Mouse (Mus musculus) stomach, embryonic 16.5 days (tissue): ENCODE measurements around the gene Spin1. TPM values are rescaled to one million over a fixed set of nuclear protein-coding genes. Genes with fewer than 3 reads are reported as not detected.

ENCODE experiments used
- ATAC-seq: fragments of 200-750 bp; cut with Nextera tagmentation; 2 replicates; pipeline ENCODE4 v1.8.0; 2017; ENCODE audit warnings: moderate number of reproducible peaks, moderate TSS enrichment; ENCODE audit not compliant: insufficient read depth, low FRiP score
- H3K27ac ChIP-seq: fragments of 300-500 bp; sonication (generic); 2 replicates; pipeline ENCODE4 v1.5.1; 2014; ENCODE audit warnings: low read length
- H3K27me3 ChIP-seq: fragments of 300-500 bp; sonication (generic); 2 replicates; pipeline ENCODE4 v1.6.1; 2014; ENCODE audit warnings: low read length, control low read depth, mixed read lengths; ENCODE audit not compliant: control insufficient read depth, insufficient read depth
- H3K36me3 ChIP-seq: fragments of 300-500 bp; sonication (generic); 2 replicates; pipeline ENCODE4 v1.6.1; 2014; ENCODE audit warnings: low read length; ENCODE audit not compliant: control insufficient read depth, insufficient read depth
- H3K4me1 ChIP-seq: fragments of 300-500 bp; sonication (generic); 2 replicates; pipeline ENCODE4 v1.6.1; 2014; ENCODE audit warnings: low read length, control low read depth, mixed read lengths; ENCODE audit not compliant: control insufficient read depth, insufficient read depth
- H3K4me2 ChIP-seq: fragments of 300-500 bp; sonication (generic); 2 replicates; pipeline ENCODE4 v1.6.1; 2014; ENCODE audit warnings: low read depth, low read length, mixed read lengths
- H3K4me3 ChIP-seq: fragments of 300-500 bp; sonication (generic); replicated peaks from 2 replicates; pipeline ENCODE4 v1.5.1; 2014; ENCODE audit warnings: mild to moderate bottlenecking, low read length
- H3K9ac ChIP-seq: fragments of 300-500 bp; sonication (generic); 2 replicates; pipeline ENCODE4 v1.6.1; 2014; ENCODE audit warnings: low read length
- H3K9me3 ChIP-seq: fragments of 300-500 bp; sonication (generic); replicated peaks from 2 replicates; pipeline ENCODE4 v1.6.1; 2016; ENCODE audit warnings: low read length, control low read depth; ENCODE audit not compliant: control insufficient read depth
- WGBS: fragments of 180-500 bp; shearing (Covaris S2); extraction: QIAGEN DNeasy Blood & Tissue Kit; methylation state at CpG from one replicate; pipeline ENCODE4 v1.1.7; 2014; 5-methylcytosine and 5-hydroxymethylcytosine counted together
- polyA plus RNA-seq: library from polyadenylated mRNA; unstranded; fragments of >200 nt; fragmentation: Nextera tagmentation; extraction: Ambion mirVana; gene quantifications from 2 replicates; pipeline ENCODE4 v1.2.1, GENCODE M21; 2015

Spin1 gene
- polyA plus RNA-seq, 1 experiment from 2014 or later = 64.8 TPM

- no peak overlapping the region for H3K4me3 ChIP-seq
- no peaks in the 10 kb centered on the region for H3K9me3 ChIP-seq
- WGBS = 54% methylated on average over 11 of the region's 11 CpGs
- no peak for ATAC-seq
- H3K4me2 ChIP-seq = no peak overlapping the region
- peaks cover 10% of the 10 kb centered on the region for H3K4me1 ChIP-seq
- H3K27ac ChIP-seq = no peak overlapping the region
- H3K36me3 ChIP-seq = no peaks in the 10 kb centered on the region
- no peak overlapping the region for H3K9ac ChIP-seq
- H3K27me3 ChIP-seq = peaks cover 7% of the 10 kb centered on the region; the same call in 1 of the 2 replicates
Observed at GRCm38 (mm10) chr13:51166711-51167110, 66.0 kb downstream of the Spin1 start.

- 34% methylated on average over 11 of the region's 11 CpGs for WGBS
- ATAC-seq = no peak
- H3K9ac ChIP-seq = no peak overlapping the region
Observed at GRCm38 (mm10) chr13:51170215-51170614, 69.5 kb downstream of the Spin1 start.

GRCm38 (mm10) chr13:51170691-51171680 is 70.3 kb downstream of the Spin1 start, which contains the start of gene Nxnl2:
Gene Nxnl2 (plus strand): TSS chr13:51171022.
- H3K36me3 ChIP-seq = no peaks in the 10 kb centered on the region
- peaks cover 10% of the 10 kb centered on the region for H3K4me1 ChIP-seq
- H3K4me2 ChIP-seq = peak within 1 kb of the TSS; percentile 98
- H3K9me3 ChIP-seq = no peaks in the 10 kb centered on the region
- peaks cover 16% of the 10 kb centered on the region; the same call in 1 of the 2 replicates for H3K27me3 ChIP-seq
- peak within 1 kb of the TSS; percentile 58 for H3K9ac ChIP-seq
- H3K4me3 ChIP-seq = peak within 1 kb of the TSS; percentile 53
- H3K27ac ChIP-seq = no peak within 1 kb of the TSS
- WGBS = under 1% methylated on average over 64 of the region's 64 CpGs
- peak; percentile 63 for ATAC-seq

More at GRCm38 (mm10) chr13:51170215-51170614, 69.5 kb downstream of the Spin1 start:
- Histone ChIP-seq H3K36me3 (no peaks in the 10 kb centered on the region), H3K9me3 (no peaks in the 10 kb centered on the region), H3K27me3 (peaks cover 16% of the 10 kb centered on the region; the same call in 1 of the 2 replicates), H3K4me2 (peak overlapping the region; percentile 98), H3K4me3 (peak overlapping the region; percentile 53), H3K27ac (no peak overlapping the region), H3K4me1 (peaks cover 10% of the 10 kb centered on the region)

GRCm38 (mm10) chr13:51172601-51173000 is 71.9 kb downstream of the Spin1 start:
- H3K4me3 ChIP-seq = no peak overlapping the region
- no peak overlapping the region for H3K9ac ChIP-seq
- H3K4me2 ChIP-seq = no peak overlapping the region
- H3K27ac ChIP-seq = no peak overlapping the region
- peaks cover 16% of the 10 kb centered on the region; the same call in 1 of the 2 replicates for H3K27me3 ChIP-seq
- H3K4me1 ChIP-seq = peaks cover 10% of the 10 kb centered on the region
- WGBS = 92% methylated on average over 7 of the region's 7 CpGs
- ATAC-seq = no peak
- no peaks in the 10 kb centered on the region for H3K9me3 ChIP-seq
- no peaks in the 10 kb centered on the region for H3K36me3 ChIP-seq

- Histone ChIP-seq H3K4me2 (no peak overlapping the region), H3K4me1 (no peaks in the 10 kb centered on the region), H3K9me3 (no peaks in the 10 kb centered on the region), H3K27me3 (no peaks in the 10 kb centered on the region), H3K27ac (no peak overlapping the region), H3K4me3 (no peak overlapping the region), H3K9ac (no peak overlapping the region), H3K36me3 (no peaks in the 10 kb centered on the region)
- 79% methylated on average over 10 of the region's 10 CpGs for WGBS
- no peak for ATAC-seq
Observed at GRCm38 (mm10) chr13:51178932-51179331, 78.3 kb downstream of the Spin1 start.

GRCm38 (mm10) chr13:51179362-51179761 is 78.7 kb downstream of the Spin1 start:
- no peaks in the 10 kb centered on the region for H3K9me3 ChIP-seq
- ATAC-seq = no peak
- WGBS = 21% methylated on average over 3 of the region's 3 CpGs
- H3K4me1 ChIP-seq = no peaks in the 10 kb centered on the region
- H3K9ac ChIP-seq = no peak overlapping the region
- no peak overlapping the region for H3K27ac ChIP-seq
- no peak overlapping the region for H3K4me2 ChIP-seq
- no peak overlapping the region for H3K4me3 ChIP-seq
- H3K27me3 ChIP-seq = no peaks in the 10 kb centered on the region
- H3K36me3 ChIP-seq = no peaks in the 10 kb centered on the region

- H3K4me1 ChIP-seq = no peaks in the 10 kb centered on the region
- no peak overlapping the region for H3K27ac ChIP-seq
- WGBS = 66% methylated on average over 7 of the region's 7 CpGs
- H3K9me3 ChIP-seq = no peaks in the 10 kb centered on the region
- H3K36me3 ChIP-seq = no peaks in the 10 kb centered on the region
- no peak overlapping the region for H3K9ac ChIP-seq
- H3K27me3 ChIP-seq = no peaks in the 10 kb centered on the region
- no peak overlapping the region for H3K4me3 ChIP-seq
- ATAC-seq = no peak
- no peak overlapping the region for H3K4me2 ChIP-seq
Observed at GRCm38 (mm10) chr13:51182236-51182635, 81.6 kb downstream of the Spin1 start.

GRCm38 (mm10) chr13:51184896-51185295 is 84.2 kb downstream of the Spin1 start:
- Histone ChIP-seq H3K27ac (no peak overlapping the region), H3K36me3 (no peaks in the 10 kb centered on the region), H3K27me3 (no peaks in the 10 kb centered on the region), H3K4me1 (no peaks in the 10 kb centered on the region), H3K4me3 (no peak overlapping the region), H3K9ac (no peak overlapping the region), H3K4me2 (no peak overlapping the region), H3K9me3 (no peaks in the 10 kb centered on the region)
- ATAC-seq = no peak
- 68% methylated on average over 3 of the region's 3 CpGs for WGBS

GRCm38 (mm10) chr13:51190336-51190735 is 89.7 kb downstream of the Spin1 start:
- H3K27me3 ChIP-seq = no peaks in the 10 kb centered on the region
- H3K9me3 ChIP-seq = no peaks in the 10 kb centered on the region
- H3K9ac ChIP-seq = no peak overlapping the region
- no peak for ATAC-seq
- H3K36me3 ChIP-seq = no peaks in the 10 kb centered on the region
- no peak overlapping the region for H3K4me2 ChIP-seq
- WGBS = 62% methylated on average over 3 of the region's 3 CpGs
- no peak overlapping the region for H3K27ac ChIP-seq
- no peak overlapping the region for H3K4me3 ChIP-seq
- H3K4me1 ChIP-seq = no peaks in the 10 kb centered on the region
